Mouse (Mus musculus) splenic B cell, adult 2 months (primary cell): ENCODE measurements around the gene Bok.
"Not testable (repeated sequence)": the region's sequence is repeated elsewhere in the genome, so short reads cannot be mapped to it uniquely, and the experiment has no call there.

Experiments used
- DNase-seq: peaks from one replicate; pipeline ENCODE4 v3.0.0-alpha.2; 2011; ENCODE audit warnings: low read depth, low spot score
- H3K27me3 ChIP-seq: 2 replicates; pipeline ENCODE4 v1.6.1; 2012; ENCODE audit warnings: mild to moderate bottlenecking, low read length, moderate library complexity, mixed read lengths; ENCODE audit not compliant: control insufficient read depth, poor library complexity, insufficient read depth, severe bottlenecking
- H3K36me3 ChIP-seq: 2 replicates; pipeline ENCODE4 v1.6.1; 2012; ENCODE audit warnings: mild to moderate bottlenecking, low read length, moderate library complexity, mixed read lengths; ENCODE audit not compliant: control insufficient read depth, poor library complexity, insufficient read depth, severe bottlenecking

The Bok gene

DNA sequence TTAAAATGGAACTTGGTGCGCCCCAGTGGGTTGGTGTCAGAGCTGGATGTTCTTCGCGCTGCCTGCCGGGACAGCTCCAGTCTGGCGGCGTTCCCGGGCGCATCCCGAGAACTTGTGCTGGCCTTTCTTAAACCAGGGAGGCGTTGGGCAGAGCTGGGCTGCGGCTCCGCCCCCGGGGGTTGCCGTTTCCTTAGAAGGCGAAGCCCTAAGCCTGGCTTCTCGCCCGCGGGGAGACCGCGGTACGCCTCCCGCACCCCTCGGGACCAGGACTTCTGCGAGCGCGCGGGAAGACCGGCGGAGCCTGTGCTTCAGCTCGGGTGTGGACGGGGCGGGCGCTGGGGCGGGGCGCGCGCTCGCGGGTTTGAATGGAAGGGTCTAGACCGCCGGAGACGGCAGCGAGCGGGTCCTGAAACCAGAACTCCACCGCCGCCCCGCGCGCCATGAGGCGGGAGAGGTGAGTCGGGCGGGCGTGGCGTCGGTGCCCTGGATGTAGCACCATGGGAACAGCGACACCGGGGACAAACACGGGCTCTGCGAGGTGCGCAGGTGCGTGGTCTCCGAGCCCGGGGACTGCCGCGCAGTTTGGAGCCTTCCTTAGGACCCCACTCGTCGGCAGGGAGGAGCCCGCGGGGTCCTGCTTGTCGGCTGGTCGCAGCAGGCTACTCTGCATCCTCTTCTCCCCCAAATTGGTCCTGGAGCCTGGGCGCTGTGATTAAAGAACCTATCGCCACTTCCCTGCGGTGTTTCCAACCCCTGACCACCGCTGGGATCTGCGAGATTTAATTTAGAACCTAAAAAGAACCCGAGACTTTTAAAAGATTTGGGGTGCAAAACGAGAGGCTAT, at the start of gene Bok:
Bok (plus strand) TSS at position 260 of the 844 bp plus-strand sequence.
- Histone ChIP-seq H3K27me3 (no peaks in the 10 kb centered on the region), H3K36me3 (no peaks in the 10 kb centered on the region)
- no peak for DNase-seq

DNA sequence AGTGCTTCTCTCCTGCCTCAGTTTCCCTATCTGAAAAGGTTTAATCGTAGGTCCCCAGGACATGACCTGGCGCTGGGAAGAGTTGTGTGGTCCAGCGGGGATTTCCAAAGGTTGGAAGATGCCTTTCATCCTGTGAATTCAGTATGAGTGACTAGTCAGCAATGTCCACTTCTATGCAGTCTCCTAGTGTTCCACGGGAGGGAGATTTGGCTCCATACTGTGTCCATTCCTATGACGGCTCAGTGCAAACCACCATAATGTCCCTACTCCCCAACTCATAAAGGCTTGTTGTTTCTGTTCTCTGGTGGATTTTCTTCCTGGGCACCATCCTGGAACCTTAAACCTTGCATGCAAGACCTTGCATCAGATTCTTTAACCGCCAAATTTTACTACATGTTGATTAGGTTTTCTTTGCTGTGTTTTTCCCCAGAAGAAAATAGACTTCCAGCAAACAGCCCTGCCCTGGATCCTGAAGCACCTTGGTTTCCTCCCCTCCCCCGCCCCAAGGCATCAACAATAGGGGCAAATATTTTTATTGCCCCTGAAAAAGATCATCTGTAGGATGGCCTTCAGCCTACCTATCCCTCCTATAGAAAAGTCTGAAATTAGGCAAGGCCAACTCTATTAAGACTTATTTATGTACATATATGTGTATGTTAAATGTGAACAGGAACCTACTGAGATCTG, 49.1 kb upstream of the Bok start:
- DNase-seq: no peak
- H3K36me3 ChIP-seq: no peaks in the 10 kb centered on the region
- no peaks in the 10 kb centered on the region for H3K27me3 ChIP-seq

GRCm38 (mm10) chr1:93641978-93642377, 43.5 kb upstream of the Bok start:
- H3K27me3 ChIP-seq: no peaks in the 10 kb centered on the region
- DNase-seq: no peak

DNA sequence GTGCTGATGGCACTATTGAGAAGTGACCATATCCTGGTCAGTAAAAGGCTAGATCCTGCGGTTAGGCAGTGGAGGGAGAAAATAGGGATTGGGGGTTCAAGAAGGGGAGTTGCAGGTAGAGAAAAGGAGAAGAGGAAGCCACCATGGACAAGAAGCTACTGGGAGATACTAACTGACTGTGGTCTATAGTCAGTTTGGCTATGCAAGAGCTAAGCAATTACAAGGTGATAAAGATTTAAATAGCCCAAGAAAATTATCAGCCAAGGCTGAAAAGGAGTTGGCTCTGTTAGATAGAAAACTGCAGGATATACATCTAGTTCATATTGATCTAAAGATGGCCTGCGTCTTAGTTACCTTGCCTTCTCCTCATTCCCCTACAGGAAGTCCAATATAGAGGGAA, 42.8 kb upstream of the Bok start:
- DNase-seq: no peak
- no peaks in the 10 kb centered on the region for H3K27me3 ChIP-seq

More at GRCm38 (mm10) chr1:93641978-93642377, 43.5 kb upstream of the Bok start:
- no peaks in the 10 kb centered on the region for H3K36me3 ChIP-seq

DNA sequence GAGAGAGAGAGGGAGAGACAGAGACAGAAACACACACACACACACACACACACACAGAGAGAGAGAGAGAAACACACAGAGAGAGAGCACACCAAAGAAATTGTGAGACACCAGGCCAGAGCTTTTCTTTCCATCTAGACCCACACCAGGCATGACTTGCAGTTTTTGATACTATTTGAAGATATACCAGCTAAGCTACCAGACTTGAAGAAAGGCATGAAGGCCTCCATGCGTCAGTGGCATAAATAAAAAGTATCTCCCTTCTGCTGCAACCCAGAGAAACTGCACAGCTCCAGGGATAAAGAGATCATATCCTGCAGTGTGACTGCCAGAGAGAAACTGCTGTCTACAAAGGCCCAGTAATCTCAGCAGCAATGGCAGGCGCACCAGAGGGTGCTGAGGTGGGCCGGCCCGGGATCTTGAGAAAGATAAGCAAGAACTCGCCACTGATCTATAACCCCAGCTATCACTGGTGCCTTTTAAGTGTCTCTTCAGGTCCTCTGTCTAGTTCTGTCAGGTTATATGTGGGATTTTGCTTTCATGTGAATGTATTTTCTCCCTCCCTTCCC, 35.8 kb upstream of the Bok start:
- no peaks in the 10 kb centered on the region for H3K36me3 ChIP-seq
- no peak for DNase-seq
- no peaks in the 10 kb centered on the region for H3K27me3 ChIP-seq

More for the DNA sequence above, 42.8 kb upstream of the Bok start:
- H3K36me3 ChIP-seq: no peaks in the 10 kb centered on the region

GRCm38 (mm10) chr1:93654275-93654674, 31.2 kb upstream of the Bok start:
- H3K27me3 ChIP-seq: no peaks in the 10 kb centered on the region
- DNase-seq: no peak
- H3K36me3 ChIP-seq: no peaks in the 10 kb centered on the region

GRCm38 (mm10) chr1:93654798-93655197, 30.7 kb upstream of the Bok start:
- no peaks in the 10 kb centered on the region for H3K27me3 ChIP-seq
- no peak for DNase-seq
- H3K36me3 ChIP-seq: no peaks in the 10 kb centered on the region

GRCm38 (mm10) chr1:93656325-93657024, 29.0 kb upstream of the Bok start:
- Histone ChIP-seq H3K36me3 (no peaks in the 10 kb centered on the region), H3K27me3 (no peaks in the 10 kb centered on the region)
- DNase-seq: no peak

DNA sequence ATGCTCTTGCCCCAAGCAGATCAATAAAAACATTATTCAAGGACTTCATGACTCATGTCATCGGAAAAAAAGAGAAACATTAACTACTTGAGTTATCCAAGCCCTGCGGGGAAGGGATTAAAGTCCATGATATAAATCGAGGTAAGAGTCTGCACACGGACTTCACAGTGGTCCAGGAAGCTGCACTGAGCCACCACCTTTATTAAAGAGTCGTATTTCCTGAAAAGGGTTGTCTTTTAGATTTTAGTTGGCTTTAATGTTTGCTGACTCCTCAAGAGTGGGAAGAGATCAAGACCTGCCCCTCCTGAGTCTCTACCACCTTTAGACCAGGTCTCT, 28.5 kb upstream of the Bok start:
- Histone ChIP-seq H3K27me3 (no peaks in the 10 kb centered on the region), H3K36me3 (no peaks in the 10 kb centered on the region)
- DNase-seq: no peak

DNA sequence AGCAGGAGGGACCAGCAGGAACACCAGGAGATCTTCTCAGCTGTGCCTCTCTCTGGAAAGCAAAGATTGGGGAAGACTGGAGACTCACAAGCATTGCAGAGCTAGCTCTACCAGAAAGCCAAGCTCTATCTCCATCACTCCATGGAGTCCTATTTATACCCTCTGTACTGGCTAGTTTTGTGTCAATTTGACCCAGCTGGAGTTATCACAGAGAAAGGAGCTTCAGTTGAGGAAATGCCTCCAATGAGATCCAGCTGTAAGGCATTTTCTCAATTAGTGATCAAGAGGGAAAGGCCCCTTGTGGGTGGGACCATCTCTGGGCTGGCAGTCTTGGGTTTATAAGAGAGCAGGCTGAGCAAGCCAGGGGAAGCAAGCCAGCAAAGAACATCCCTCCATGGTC, 26.9 kb upstream of the Bok start, which contains the start of gene Stk25:
Stk25 (minus strand) TSS at position 101 of the 400 bp plus-strand sequence.
- not testable (repeated sequence) for H3K27me3 ChIP-seq, H3K36me3 ChIP-seq

DNA sequence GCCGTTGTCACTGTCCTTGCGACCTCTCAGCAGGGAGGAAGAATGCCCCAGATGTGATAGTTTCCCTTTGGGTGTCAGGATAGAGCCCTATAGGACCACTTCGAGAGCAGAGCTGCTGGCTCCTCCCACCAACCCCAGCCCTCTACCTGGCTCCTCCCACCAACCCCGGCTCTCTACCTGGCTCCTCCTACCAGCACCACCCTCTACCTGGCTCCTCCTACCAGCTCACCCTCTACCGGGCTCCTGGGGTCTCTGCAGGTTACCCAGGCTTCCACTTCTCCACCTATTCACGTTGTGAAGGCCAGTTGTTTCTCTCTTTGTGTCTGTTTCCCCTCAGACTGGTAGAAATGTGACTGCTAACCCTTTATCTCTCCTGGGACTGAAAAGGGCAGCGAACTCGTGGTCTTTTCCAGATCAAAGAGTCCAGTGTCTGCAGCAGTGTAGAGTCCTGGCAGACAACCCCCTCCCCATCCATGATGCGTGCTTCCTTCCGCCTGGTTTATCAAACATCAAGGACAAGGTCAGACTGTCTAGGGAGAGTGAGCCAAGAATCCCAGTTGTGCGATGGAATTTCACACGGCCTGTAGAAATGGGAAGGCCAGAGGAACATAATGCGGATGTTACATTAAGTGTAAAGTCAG, 17.6 kb upstream of the Bok start:
- H3K27me3 ChIP-seq: no peaks in the 10 kb centered on the region
- no peaks in the 10 kb centered on the region for H3K36me3 ChIP-seq
- DNase-seq: peak; percentile 72

More for the DNA sequence above, 26.9 kb upstream of the Bok start, which contains the start of gene Stk25:
- DNase-seq: not testable (repeated sequence)

- DNase-seq: peak; percentile 76
- no peaks in the 10 kb centered on the region for H3K36me3 ChIP-seq
- H3K27me3 ChIP-seq: no peaks in the 10 kb centered on the region
These were observed 16.5 kb upstream of the Bok start for GRCm38 (mm10) chr1:93668791-93669548.

- Histone ChIP-seq H3K36me3 (no peaks in the 10 kb centered on the region), H3K27me3 (no peaks in the 10 kb centered on the region)
- DNase-seq: no peak
These were observed 15.5 kb upstream of the Bok start for GRCm38 (mm10) chr1:93669941-93670340.

- H3K27me3 ChIP-seq: no peaks in the 10 kb centered on the region
- H3K36me3 ChIP-seq: no peaks in the 10 kb centered on the region
- DNase-seq: no peak
These were observed 12.8 kb upstream of the Bok start for GRCm38 (mm10) chr1:93672682-93673081.
